Mouse (Mus musculus): ENCODE measurements around the gene Casz1. TPM values are rescaled to one million over a fixed set of nuclear protein-coding genes. Genes with fewer than 3 reads are reported as not detected.

The Casz1 gene
- total RNA-seq, 1 experiment: 4.0 TPM

DNA sequence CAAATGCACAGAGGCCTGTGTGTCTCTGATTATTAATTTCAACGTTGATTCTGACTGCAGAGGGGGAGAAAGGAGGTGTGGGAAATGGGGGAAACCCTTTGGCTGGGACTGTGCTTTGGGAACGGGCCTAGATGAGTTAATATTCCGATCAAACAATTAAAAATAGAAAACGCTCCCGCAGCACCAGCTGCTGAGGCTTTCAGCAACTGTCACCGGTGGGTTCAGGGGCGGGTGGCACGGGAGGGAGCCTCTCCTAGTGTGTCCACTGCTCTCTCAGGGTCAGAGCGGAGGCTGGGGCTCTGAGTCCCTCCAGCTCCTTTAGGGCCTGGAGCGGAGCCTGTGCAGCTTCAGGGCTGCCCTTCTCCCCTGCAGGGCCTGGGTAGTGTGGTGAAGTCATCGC is 105.3 kb downstream of the Casz1 start:
- Histone ChIP-seq H3K9me3 (ENCODE audit: control insufficient read depth, insufficient read depth, low read depth, low read length) (no peaks in the 10 kb centered on the region), H3K9ac (ENCODE audit: insufficient read depth, low read depth, low read length, poor library complexity, severe bottlenecking) (no peak overlapping the region; the same call in 1 of the 2 replicates), H3K4me3 (ENCODE audit: insufficient read depth in 1 of 2, low read depth in 1 of 2, low read length in 2 of 2, poor library complexity in 1 of 2, severe bottlenecking in 1 of 2) (no peak overlapping the region), H3K36me3 (ENCODE audit: control insufficient read depth, insufficient read depth, low read length, poor library complexity, severe bottlenecking) (no peaks in the 10 kb centered on the region), H3K4me1 (ENCODE audit: control insufficient read depth in 2 of 2, insufficient read depth in 2 of 2, low read length in 2 of 2, poor library complexity in 1 of 2) (peaks cover 7 to 35% of the 10 kb centered on the region in 2 experiments), H3K27ac (ENCODE audit: insufficient read depth, low read depth, low read length, poor library complexity, severe bottlenecking) (no peak overlapping the region)
- TF ChIP-seq CHD2 (IDR thresholded peaks at IDR 0.05; ENCODE audit: low read depth, low read length) (no peak), HCFC1 (IDR thresholded peaks at IDR 0.05; ENCODE audit: borderline replicate concordance, insufficient read depth, low read length) (no peak), ZNF384 (IDR thresholded peaks at IDR 0.05; ENCODE audit: low read depth, low read length) (no peak), MAFK (IDR thresholded peaks at IDR 0.05; ENCODE audit: insufficient read depth, low read depth, low read length) (no peak), ZC3H11A (IDR thresholded peaks at IDR 0.05; ENCODE audit: borderline replicate concordance, low read depth, low read length) (no peak)
- in situ Hi-C loops (cut with MboI; ENCODE audit: low sequenced_read_pairs in 2 of 2, unreplicated experiment in 2 of 2): no loop called here
- no peak for DNase-seq (ENCODE audit: low read depth, low spot score)

DNA sequence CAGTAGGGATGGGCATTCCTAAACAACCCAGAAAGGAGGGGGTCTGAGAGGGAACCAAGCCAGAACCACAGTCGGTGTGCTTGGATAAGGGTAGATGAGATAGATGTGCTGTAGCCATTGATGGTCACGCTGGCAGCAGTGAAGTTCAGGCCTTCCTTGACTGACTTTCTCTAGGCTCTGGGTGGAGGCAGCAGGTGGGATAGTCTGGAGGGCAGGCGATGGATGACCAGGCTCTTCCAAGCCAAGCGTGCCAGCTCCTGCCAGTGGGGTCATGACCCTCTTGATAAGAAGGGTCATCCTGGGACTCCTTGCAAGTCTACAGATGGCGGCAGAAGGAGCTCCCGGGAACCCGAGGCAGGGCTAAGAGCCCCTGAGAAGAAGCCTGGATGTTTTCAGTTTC is 107.9 kb downstream of the Casz1 start:
- peaks cover 7 to 43% of the 10 kb centered on the region in 2 experiments for H3K4me1 ChIP-seq (ENCODE audit: control insufficient read depth in 2 of 2, insufficient read depth in 2 of 2, low read length in 2 of 2, poor library complexity in 1 of 2)
- H3K36me3 ChIP-seq (ENCODE audit: control insufficient read depth, insufficient read depth, low read length, poor library complexity, severe bottlenecking): no peaks in the 10 kb centered on the region
- in situ Hi-C loops (cut with MboI; ENCODE audit: low sequenced_read_pairs in 2 of 2, unreplicated experiment in 2 of 2): loop anchor here (5.0 to 10.0 kb wide), 2 partner anchors 105 to 107 kb away; partner anchors contain the start of gene Casz1 (in 1 of the 2)
- peak overlapping the region; percentile 69; the same call in 1 of the 2 replicates for H3K27ac ChIP-seq (ENCODE audit: insufficient read depth, low read depth, low read length, poor library complexity, severe bottlenecking)
- TF ChIP-seq ZNF384 (IDR thresholded peaks at IDR 0.05; ENCODE audit: low read depth, low read length): no peak
- TF ChIP-seq ZC3H11A (IDR thresholded peaks at IDR 0.05; ENCODE audit: borderline replicate concordance, low read depth, low read length): no peak
- TF ChIP-seq MAFK (IDR thresholded peaks at IDR 0.05; ENCODE audit: insufficient read depth, low read depth, low read length): no peak
- no peak for TF ChIP-seq HCFC1 (IDR thresholded peaks at IDR 0.05; ENCODE audit: borderline replicate concordance, insufficient read depth, low read length)
- TF ChIP-seq CHD2 (IDR thresholded peaks at IDR 0.05; ENCODE audit: low read depth, low read length): no peak
- no peak overlapping the region for H3K9ac ChIP-seq (ENCODE audit: insufficient read depth, low read depth, low read length, poor library complexity, severe bottlenecking)
- no peaks in the 10 kb centered on the region for H3K9me3 ChIP-seq (ENCODE audit: control insufficient read depth, insufficient read depth, low read depth, low read length)
- H3K4me3 ChIP-seq (ENCODE audit: insufficient read depth in 1 of 2, low read depth in 1 of 2, low read length in 2 of 2, poor library complexity in 1 of 2, severe bottlenecking in 1 of 2): no peak overlapping the region
- no peak for DNase-seq (ENCODE audit: low read depth, low spot score)

DNA sequence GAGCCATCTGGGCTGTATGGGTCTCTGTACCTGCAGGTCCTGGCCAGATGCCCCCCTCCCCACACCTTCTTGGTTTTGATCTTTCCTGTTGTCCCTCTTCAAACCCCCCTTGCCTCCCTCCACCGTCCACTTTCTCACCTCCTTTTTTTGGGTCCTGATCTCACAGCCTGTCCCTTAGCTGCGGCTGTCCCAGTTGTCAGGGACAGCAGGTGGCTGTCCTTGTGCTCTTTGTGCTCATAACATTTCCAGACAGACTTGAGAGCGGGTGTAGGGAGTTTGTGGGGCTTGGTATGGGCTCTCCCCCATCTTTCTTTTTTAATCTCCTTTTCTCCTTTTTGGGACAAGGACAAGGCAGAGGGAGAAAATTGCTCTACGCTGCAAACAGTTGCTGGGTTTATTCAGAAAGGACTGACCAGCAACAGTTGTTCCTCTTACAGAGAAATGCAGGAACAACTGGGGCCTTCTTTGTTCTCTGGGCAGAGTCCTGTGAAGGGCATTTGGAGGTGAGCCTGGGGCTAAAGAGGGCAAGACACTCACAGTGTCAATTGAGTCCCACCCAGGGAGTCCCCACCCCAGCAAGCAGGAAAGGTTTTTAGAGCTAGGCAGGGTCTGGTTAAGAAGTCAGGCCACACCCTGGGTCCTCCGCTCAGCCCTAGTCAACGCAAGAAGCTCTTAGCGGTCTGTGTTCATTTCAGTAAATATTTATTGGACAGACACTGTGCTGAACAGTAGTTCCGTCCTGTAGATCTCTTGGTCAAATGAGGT is 108.8 kb downstream of the Casz1 start:
- peak overlapping the region; percentile 7; the same call in 1 of the 2 replicates for H3K9ac ChIP-seq (ENCODE audit: insufficient read depth, low read depth, low read length, poor library complexity, severe bottlenecking)
- peak overlapping the region; percentile 69; the same call in 1 of the 2 replicates for H3K27ac ChIP-seq (ENCODE audit: insufficient read depth, low read depth, low read length, poor library complexity, severe bottlenecking)
- no peaks in the 10 kb centered on the region for H3K36me3 ChIP-seq (ENCODE audit: control insufficient read depth, insufficient read depth, low read length, poor library complexity, severe bottlenecking)
- no peak for TF ChIP-seq MAFK (IDR thresholded peaks at IDR 0.05; ENCODE audit: insufficient read depth, low read depth, low read length)
- no peak for TF ChIP-seq ZC3H11A (IDR thresholded peaks at IDR 0.05; ENCODE audit: borderline replicate concordance, low read depth, low read length)
- no peak for TF ChIP-seq CHD2 (IDR thresholded peaks at IDR 0.05; ENCODE audit: low read depth, low read length)
- TF ChIP-seq ZNF384 (IDR thresholded peaks at IDR 0.05; ENCODE audit: low read depth, low read length): no peak
- no peak for TF ChIP-seq HCFC1 (IDR thresholded peaks at IDR 0.05; ENCODE audit: borderline replicate concordance, insufficient read depth, low read length)
- H3K4me3 ChIP-seq (ENCODE audit: insufficient read depth in 1 of 2, low read depth in 1 of 2, low read length in 2 of 2, poor library complexity in 1 of 2, severe bottlenecking in 1 of 2): peak overlapping the region in 1 of 2 experiments; percentile 21; a peak in 1 of 4 replicates
- in situ Hi-C loops (cut with MboI; ENCODE audit: low sequenced_read_pairs in 2 of 2, unreplicated experiment in 2 of 2): loop anchor here (5.0 to 10.0 kb wide), 2 partner anchors 106 to 108 kb away; partner anchors contain the start of gene Casz1 (in 1 of the 2)
- no peaks in the 10 kb centered on the region for H3K9me3 ChIP-seq (ENCODE audit: control insufficient read depth, insufficient read depth, low read depth, low read length)
- peak; percentile 93 for DNase-seq (ENCODE audit: low read depth, low spot score)
- H3K4me1 ChIP-seq (ENCODE audit: control insufficient read depth in 2 of 2, insufficient read depth in 2 of 2, low read length in 2 of 2, poor library complexity in 1 of 2): peaks cover 7 to 43% of the 10 kb centered on the region in 2 experiments

DNA sequence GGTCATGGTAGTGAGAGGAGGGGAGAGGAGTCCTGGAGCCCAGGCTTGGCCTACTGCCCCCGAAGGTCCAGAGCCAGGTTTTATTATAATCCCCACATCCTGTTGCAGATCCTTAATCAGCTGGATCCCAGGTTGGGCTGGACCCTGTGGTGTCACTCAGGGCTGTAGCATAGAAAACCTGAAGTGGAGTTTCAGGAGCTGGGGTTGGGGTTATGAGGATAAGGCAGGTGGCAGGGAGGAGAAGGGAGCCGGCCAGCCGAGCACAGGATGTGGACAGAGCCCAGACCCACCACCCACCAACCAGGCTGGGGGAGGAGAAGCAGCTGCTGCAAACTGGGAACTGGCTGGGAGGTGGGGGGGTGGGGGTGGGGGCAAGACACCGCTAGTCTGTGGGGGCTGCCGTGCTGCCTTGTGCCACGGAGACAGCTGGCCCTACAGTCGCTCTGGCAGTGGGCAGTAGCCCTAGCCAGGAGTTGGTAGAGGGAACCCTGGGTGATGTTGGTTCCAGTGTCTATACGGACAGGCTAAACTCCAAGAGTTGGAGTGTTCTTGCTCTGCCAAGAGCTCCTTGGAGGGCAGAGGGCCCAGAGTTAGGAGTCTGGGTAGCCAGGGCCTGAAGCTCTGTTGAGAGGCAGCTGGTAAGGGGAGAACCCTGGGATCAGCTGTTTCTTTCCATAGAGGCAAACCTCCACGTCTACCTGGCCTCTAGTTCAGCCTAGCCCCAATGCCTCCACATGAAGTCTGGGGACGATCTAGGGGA is 110.8 kb downstream of the Casz1 start:
- Histone ChIP-seq H3K9ac (ENCODE audit: insufficient read depth, low read depth, low read length, poor library complexity, severe bottlenecking) (no peak overlapping the region), H3K9me3 (ENCODE audit: control insufficient read depth, insufficient read depth, low read depth, low read length) (no peaks in the 10 kb centered on the region), H3K27ac (ENCODE audit: insufficient read depth, low read depth, low read length, poor library complexity, severe bottlenecking) (no peak overlapping the region), H3K4me1 (ENCODE audit: control insufficient read depth in 2 of 2, insufficient read depth in 2 of 2, low read length in 2 of 2, poor library complexity in 1 of 2) (peaks cover 7 to 38% of the 10 kb centered on the region in 2 experiments), H3K4me3 (ENCODE audit: insufficient read depth in 1 of 2, low read depth in 1 of 2, low read length in 2 of 2, poor library complexity in 1 of 2, severe bottlenecking in 1 of 2) (no peak overlapping the region), H3K36me3 (ENCODE audit: control insufficient read depth, insufficient read depth, low read length, poor library complexity, severe bottlenecking) (no peaks in the 10 kb centered on the region)
- TF ChIP-seq CHD2 (IDR thresholded peaks at IDR 0.05; ENCODE audit: low read depth, low read length) (no peak), HCFC1 (IDR thresholded peaks at IDR 0.05; ENCODE audit: borderline replicate concordance, insufficient read depth, low read length) (0 out of 2 replicates have a peak, but pooled peaks have one; percentile 21), MAFK (IDR thresholded peaks at IDR 0.05; ENCODE audit: insufficient read depth, low read depth, low read length) (0 out of 2 replicates have a peak, but pooled peaks have one; percentile 36)
- peak; percentile 66 for DNase-seq (ENCODE audit: low read depth, low spot score)
- in situ Hi-C loops (cut with MboI; ENCODE audit: low sequenced_read_pairs in 2 of 2, unreplicated experiment in 2 of 2): loop anchor here (5.0 to 10.0 kb wide), 2 partner anchors 108 to 110 kb away; partner anchors contain the start of gene Casz1 (in 1 of the 2)

All from ES-E14 (cell line).